Mouse (Mus musculus): Measurements from ENCODE around the gene Ucp3.

Gene Ucp3

GRCm38 (mm10) chr7:100472777-100473176 is at the start of gene Ucp3:
Ucp3 (plus strand) TSS chr7:100472990.
- no peak for DNase-seq (ENCODE audit: low spot score)

- no peak for DNase-seq (ENCODE audit: low spot score)
Observed at GRCm38 (mm10) chr7:100425795-100426194, 47.0 kb upstream of the Ucp3 start.

- peak; percentile 31 for DNase-seq (ENCODE audit: low spot score)
Observed at GRCm38 (mm10) chr7:100429102-100429501, 43.7 kb upstream of the Ucp3 start.

GRCm38 (mm10) chr7:100429911-100430310 is 42.9 kb upstream of the Ucp3 start:
- no peak for DNase-seq (ENCODE audit: low spot score)

- no peak for DNase-seq (ENCODE audit: low spot score)
Observed at GRCm38 (mm10) chr7:100431103-100431502, 41.7 kb upstream of the Ucp3 start.

GRCm38 (mm10) chr7:100433295-100433694 is 39.5 kb upstream of the Ucp3 start:
- DNase-seq (ENCODE audit: low spot score): no peak

GRCm38 (mm10) chr7:100443728-100444127 is 29.1 kb upstream of the Ucp3 start:
- DNase-seq (ENCODE audit: low spot score): no peak

- DNase-seq (ENCODE audit: low spot score): no peak
Observed at GRCm38 (mm10) chr7:100446271-100446670, 26.5 kb upstream of the Ucp3 start.

- DNase-seq (ENCODE audit: low spot score): no peak
Observed at GRCm38 (mm10) chr7:100448530-100448929, 24.3 kb upstream of the Ucp3 start.

GRCm38 (mm10) chr7:100448985-100449384 is 23.8 kb upstream of the Ucp3 start:
- DNase-seq (ENCODE audit: low spot score): no peak

GRCm38 (mm10) chr7:100458153-100458552 is 14.6 kb upstream of the Ucp3 start:
- DNase-seq (ENCODE audit: low spot score): no peak

GRCm38 (mm10) chr7:100459862-100460261 is 12.9 kb upstream of the Ucp3 start:
- DNase-seq (ENCODE audit: low spot score): no peak

- peak; percentile 61 for DNase-seq (ENCODE audit: low spot score)
Observed at GRCm38 (mm10) chr7:100461621-100462151, 11.1 kb upstream of the Ucp3 start.

- DNase-seq (ENCODE audit: low spot score): no peak
Observed at GRCm38 (mm10) chr7:100463194-100463593, 9.6 kb upstream of the Ucp3 start.

- DNase-seq (ENCODE audit: low spot score): no peak
Observed at GRCm38 (mm10) chr7:100463757-100464156, 9.0 kb upstream of the Ucp3 start.

GRCm38 (mm10) chr7:100464248-100464647 is 8.5 kb upstream of the Ucp3 start:
- no peak for DNase-seq (ENCODE audit: low spot score)

- DNase-seq (ENCODE audit: low spot score): no peak
Observed at GRCm38 (mm10) chr7:100465248-100465647, 7.5 kb upstream of the Ucp3 start.

GRCm38 (mm10) chr7:100465656-100466309 is 7.0 kb upstream of the Ucp3 start:
- no peak for DNase-seq (ENCODE audit: low spot score)

GRCm38 (mm10) chr7:100466781-100467510 is 5.8 kb upstream of the Ucp3 start:
- DNase-seq (ENCODE audit: low spot score): no peak

GRCm38 (mm10) chr7:100468761-100469160 is 4.0 kb upstream of the Ucp3 start:
- DNase-seq (ENCODE audit: low spot score): no peak

- no peak for DNase-seq (ENCODE audit: low spot score)
Observed at GRCm38 (mm10) chr7:100469502-100469901, 3.3 kb upstream of the Ucp3 start.

- DNase-seq (ENCODE audit: low spot score): no peak
Observed at GRCm38 (mm10) chr7:100470796-100471406, 1.9 kb upstream of the Ucp3 start.

GRCm38 (mm10) chr7:100471407-100471797 is 1.4 kb upstream of the Ucp3 start:
- no peak for DNase-seq (ENCODE audit: low spot score)
